Mouse (Mus musculus) ES-E14 (cell line): ENCODE results near the gene Nlrc5. TPM values are rescaled to one million over a fixed set of nuclear protein-coding genes. Genes with fewer than 3 reads are reported as not detected.

Experiments
- DNase-seq: peaks from one replicate; pipeline ENCODE4 v3.0.0-alpha.2; 2013; ENCODE audit warnings: low read depth, low spot score
- H3K27ac ChIP-seq: 2 replicates; pipeline ENCODE4 v1.5.1; 2012; ENCODE audit warnings: low read depth, mild to moderate bottlenecking, low read length, moderate library complexity, mixed read lengths; ENCODE audit not compliant: poor library complexity, insufficient read depth, severe bottlenecking
- H3K36me3 ChIP-seq: 2 replicates; pipeline ENCODE4 v1.6.1; 2012; ENCODE audit warnings: mild to moderate bottlenecking, low read length, moderate library complexity, mixed read lengths; ENCODE audit not compliant: control insufficient read depth, poor library complexity, insufficient read depth, severe bottlenecking
- H3K4me1 ChIP-seq, 2 experiments: fragments of 150-350 bp in 1 of 2; sonication (generic) in 1 of 2; 2 replicates each; pipeline ENCODE4 v1.6.1; 2012; ENCODE audit warnings: low read length in 2 of 2, mild to moderate bottlenecking in 1 of 2, mixed read lengths in 1 of 2; ENCODE audit not compliant: control insufficient read depth in 2 of 2, insufficient read depth in 2 of 2, poor library complexity in 1 of 2
- H3K4me3 ChIP-seq, 2 experiments: fragments of 150-350 bp in 1 of 2; sonication (generic) in 1 of 2; 2 replicates each; pipeline ENCODE4 v1.5.1; 2012; ENCODE audit warnings: low read length in 2 of 2, low read depth in 1 of 2, mild to moderate bottlenecking in 1 of 2, mixed read lengths in 1 of 2; ENCODE audit not compliant: insufficient read depth in 1 of 2, poor library complexity in 1 of 2, severe bottlenecking in 1 of 2
- H3K9ac ChIP-seq: 2 replicates; pipeline ENCODE4 v1.6.1; 2012; ENCODE audit warnings: low read depth, mild to moderate bottlenecking, low read length, mixed read lengths; ENCODE audit not compliant: poor library complexity, insufficient read depth, severe bottlenecking
- H3K9me3 ChIP-seq: fragments of 150-350 bp; sonication (generic); 2 replicates; pipeline ENCODE4 v1.6.1; 2012; ENCODE audit warnings: low read depth, mild to moderate bottlenecking, low read length; ENCODE audit not compliant: control insufficient read depth, insufficient read depth
- CHD2 ChIP-seq: IDR thresholded peaks from 2 replicates; pipeline ENCODE4 v1.6.1; 2014; ENCODE audit warnings: mild to moderate bottlenecking, low read depth, low read length, inconsistent platforms
- HCFC1 ChIP-seq: IDR thresholded peaks from 2 replicates; pipeline ENCODE4 v1.6.1; 2012; ENCODE audit warnings: low read length, inconsistent platforms, borderline replicate concordance; ENCODE audit not compliant: insufficient read depth
- MAFK ChIP-seq: IDR thresholded peaks from 2 replicates; pipeline ENCODE4 v1.6.1; 2014; ENCODE audit warnings: mild to moderate bottlenecking, low read depth, low read length, inconsistent platforms; ENCODE audit not compliant: insufficient read depth
- ZC3H11A ChIP-seq: IDR thresholded peaks from 2 replicates; pipeline ENCODE4 v1.6.1; 2012; ENCODE audit warnings: low read depth, mild to moderate bottlenecking, inconsistent platforms, low read length, borderline replicate concordance
- ZNF384 ChIP-seq: IDR thresholded peaks from 2 replicates; pipeline ENCODE4 v1.6.1; 2012; ENCODE audit warnings: low read depth, low read length, inconsistent platforms
- in situ Hi-C, 2 experiments: fragments of 600-800 bp; cut with MboI; formaldehyde crosslinking; loops; one replicate each; pipeline ENCODE4 v1.15.1; 2025; ENCODE audit warnings: low sequenced_read_pairs in 2 of 2, inconsistent platforms in 1 of 2; ENCODE audit not compliant: unreplicated experiment in 2 of 2
- total RNA-seq: library from RNA; depleted of rRNA; stranded (reverse); fragments of 300-350 nt; gene quantifications from 2 replicates; pipeline ENCODE4 v1.2.3, GENCODE M21; 2012

Nlrc5 gene
- total RNA-seq, 1 experiment, result 0.76 TPM

DNA sequence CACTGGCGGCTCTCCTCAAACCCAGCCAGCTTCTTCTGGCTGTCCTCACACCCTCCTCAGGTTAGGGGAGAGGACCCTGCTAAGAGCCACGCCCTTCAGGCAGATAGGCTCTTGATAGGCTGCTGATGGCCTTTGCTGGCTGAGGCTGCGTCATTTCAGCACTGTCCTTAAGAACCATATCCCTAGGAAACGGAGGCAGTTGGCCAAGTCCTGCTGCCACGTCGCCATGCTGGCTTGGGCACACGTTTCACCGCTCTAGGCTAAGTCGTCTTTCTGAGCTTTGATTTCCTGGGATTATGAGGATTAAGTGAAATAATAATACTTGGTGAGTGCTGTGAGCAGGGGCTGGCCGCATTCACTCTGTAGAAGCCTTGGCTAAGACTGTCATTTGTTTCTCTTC lies 84.2 kb downstream of the Nlrc5 start:
- Histone ChIP-seq H3K4me1 (no peaks in the 10 kb centered on the region), H3K27ac (no peak overlapping the region), H3K36me3 (no peaks in the 10 kb centered on the region), H3K9ac (no peak overlapping the region), H3K9me3 (no peaks in the 10 kb centered on the region), H3K4me3 (no peak overlapping the region)
- no peak for TF ChIP-seq ZC3H11A
- TF ChIP-seq CHD2, result no peak
- TF ChIP-seq MAFK, result no peak
- no peak for TF ChIP-seq ZNF384
- TF ChIP-seq HCFC1, result no peak
- in situ Hi-C loops, result no loop called here
- DNase-seq, result no peak

DNA sequence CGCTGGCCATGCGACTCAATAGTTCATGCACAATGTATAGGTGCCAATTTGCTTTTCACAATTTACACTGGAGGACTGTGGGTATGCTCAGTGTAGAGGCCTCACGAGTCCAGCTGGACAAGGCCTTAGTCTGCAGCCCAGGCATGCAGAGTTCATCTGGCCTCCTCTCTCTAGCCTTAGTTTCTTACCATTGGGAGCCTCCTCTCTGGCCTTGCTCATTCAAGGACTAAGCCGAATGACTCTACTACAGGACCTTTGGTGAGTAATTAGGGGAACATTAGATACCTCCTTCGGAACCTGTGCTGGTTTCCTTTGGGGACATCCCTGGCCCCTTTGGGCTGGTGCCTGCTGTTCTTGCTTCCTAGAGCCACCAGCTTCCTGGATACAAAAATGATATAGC lies 84.9 kb downstream of the Nlrc5 start:
- DNase-seq, result no peak
- Histone ChIP-seq H3K9me3 (no peaks in the 10 kb centered on the region), H3K36me3 (no peaks in the 10 kb centered on the region), H3K27ac (no peak overlapping the region), H3K4me3 (no peak overlapping the region), H3K4me1 (no peaks in the 10 kb centered on the region), H3K9ac (no peak overlapping the region)
- TF ChIP-seq HCFC1, result no peak
- no peak for TF ChIP-seq ZC3H11A
- no peak for TF ChIP-seq CHD2
- TF ChIP-seq ZNF384, result no peak
- TF ChIP-seq MAFK, result no peak
- in situ Hi-C loops, result no loop called here

DNA sequence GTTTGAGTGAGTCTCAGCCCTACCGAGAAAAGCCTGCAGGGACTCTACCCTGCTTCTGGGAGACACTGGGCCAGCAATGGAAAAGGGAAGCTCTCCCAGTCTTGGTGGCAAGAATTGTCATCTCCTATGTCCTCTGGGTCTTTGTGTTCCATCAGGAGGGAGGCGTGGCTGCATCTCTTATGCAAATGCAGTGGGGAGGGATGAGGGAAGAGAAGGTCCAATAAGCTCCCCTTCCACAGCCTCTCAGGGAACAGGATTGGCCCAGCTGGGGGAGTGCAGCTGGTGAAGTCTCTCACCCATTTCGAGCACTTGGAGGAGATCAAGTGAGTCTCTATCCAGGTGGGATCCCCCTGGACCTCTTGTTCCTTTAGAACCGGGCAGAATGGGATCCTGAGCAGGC lies 87.3 kb downstream of the Nlrc5 start:
- no peaks in the 10 kb centered on the region for H3K4me1 ChIP-seq

DNA sequence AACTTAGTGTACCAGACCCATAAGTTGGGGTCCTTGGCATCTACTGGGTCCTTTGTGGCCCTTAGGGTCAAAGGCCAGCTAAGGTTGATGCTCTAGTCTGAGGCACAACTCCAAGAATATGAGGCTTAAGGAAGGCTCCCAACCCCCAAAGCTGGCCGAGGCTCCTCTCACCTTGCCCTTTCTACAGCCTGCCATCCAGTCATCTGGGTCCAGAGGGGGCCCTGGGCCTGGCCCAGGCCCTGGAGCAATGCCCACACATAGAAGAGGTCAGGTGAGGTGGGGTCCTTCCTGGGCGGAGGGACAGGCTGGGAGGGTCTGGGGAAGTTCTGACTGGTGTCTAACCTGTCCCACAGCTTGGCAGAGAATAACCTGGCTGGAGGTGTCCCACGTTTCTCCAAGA lies 88.3 kb downstream of the Nlrc5 start:
- in situ Hi-C loops, result no loop called here
- Histone ChIP-seq H3K27ac (no peak overlapping the region), H3K4me3 (no peak overlapping the region), H3K4me1 (no peaks in the 10 kb centered on the region), H3K36me3 (no peaks in the 10 kb centered on the region), H3K9ac (no peak overlapping the region), H3K9me3 (no peaks in the 10 kb centered on the region)
- DNase-seq, result no peak
- TF ChIP-seq ZC3H11A (no peak), CHD2 (no peak), ZNF384 (no peak), MAFK (no peak), HCFC1 (no peak)

More for the DNA sequence above, 87.3 kb downstream of the Nlrc5 start:
- no peak overlapping the region for H3K27ac ChIP-seq
- H3K4me3 ChIP-seq, result no peak overlapping the region
- no peaks in the 10 kb centered on the region for H3K9me3 ChIP-seq
- in situ Hi-C loops, result no loop called here
- TF ChIP-seq ZC3H11A (no peak), CHD2 (no peak), HCFC1 (no peak), ZNF384 (no peak), MAFK (no peak)
- no peak for DNase-seq
- no peak overlapping the region for H3K9ac ChIP-seq
- H3K36me3 ChIP-seq, result no peaks in the 10 kb centered on the region

DNA sequence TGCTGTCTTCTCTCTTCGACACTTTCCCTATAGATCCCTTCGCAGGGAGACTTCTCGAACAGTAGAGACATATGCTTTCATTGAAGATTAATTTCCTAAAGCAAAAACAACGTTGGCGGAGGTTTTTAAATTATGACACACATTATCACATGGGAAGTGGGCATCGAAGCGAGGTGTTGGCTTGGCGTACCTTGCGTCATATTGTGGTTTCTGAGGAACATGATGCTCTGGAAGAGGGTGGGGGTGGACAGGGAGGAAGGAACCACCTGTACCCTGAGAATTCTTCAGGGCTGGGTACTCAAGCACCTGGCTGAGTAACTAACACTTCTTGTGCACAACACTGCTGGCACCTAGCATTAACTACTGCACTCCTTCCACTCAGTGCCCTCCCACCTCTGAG lies 90.4 kb downstream of the Nlrc5 start:
- no peak overlapping the region for H3K9ac ChIP-seq
- DNase-seq, result no peak
- H3K27ac ChIP-seq, result no peak overlapping the region
- H3K9me3 ChIP-seq, result no peaks in the 10 kb centered on the region
- no peaks in the 10 kb centered on the region for H3K36me3 ChIP-seq
- H3K4me1 ChIP-seq, result no peaks in the 10 kb centered on the region
- TF ChIP-seq ZNF384, result no peak
- no peak for TF ChIP-seq ZC3H11A
- TF ChIP-seq HCFC1, result no peak
- no peak for TF ChIP-seq CHD2
- in situ Hi-C loops, result no loop called here
- H3K4me3 ChIP-seq, result no peak overlapping the region
